Mouse (Mus musculus): ENCODE measurements around the gene Pxk. TPM values are rescaled to one million over a fixed set of nuclear protein-coding genes. Genes with fewer than 3 reads are reported as not detected.
"Not testable (repeated sequence)": the region's sequence is repeated elsewhere in the genome, so short reads cannot be mapped to it uniquely, and the experiment has no call there.

Pxk gene
- polyA plus RNA-seq, 1 experiment: 10.5 TPM

GRCm38 (mm10) chr14:8161777-8162176 lies 63.8 kb downstream of the Pxk start:
- peaks cover 25% of the 10 kb centered on the region for H3K36me3 ChIP-seq (ENCODE audit: control insufficient read depth, insufficient read depth)
- no peaks in the 10 kb centered on the region for H3K27me3 ChIP-seq (ENCODE audit: control insufficient read depth, insufficient read depth, insufficient read length)
- TF ChIP-seq MAX (IDR thresholded peaks at IDR 0.05; ENCODE audit: low read depth): no peak
- TF ChIP-seq USF1 (IDR thresholded peaks at IDR 0.05; ENCODE audit: low read depth): no peak
- TF ChIP-seq POLR2AphosphoS2 (IDR thresholded peaks at IDR 0.05; ENCODE audit: insufficient read length, low read depth): no peak
- no peak for TF ChIP-seq TCF12 (IDR thresholded peaks at IDR 0.05; ENCODE audit: insufficient read depth, poor library complexity, severe bottlenecking)
- TF ChIP-seq SRF (IDR thresholded peaks at IDR 0.05; ENCODE audit: control insufficient read depth, insufficient read length, low read depth): no peak
- TF ChIP-seq MYOG (IDR thresholded peaks at IDR 0.05; ENCODE audit: control insufficient read depth in 1 of 3, insufficient read depth in 1 of 3, insufficient read length in 2 of 3, low read depth in 2 of 3): no peak
- TF ChIP-seq POLR2A (IDR thresholded peaks at IDR 0.05; ENCODE audit: insufficient read length, low read depth): no peak
- no peak for TF ChIP-seq REST (IDR thresholded peaks at IDR 0.05; ENCODE audit: insufficient read depth, insufficient read length)
- TF ChIP-seq MYOD1 (IDR thresholded peaks at IDR 0.05; ENCODE audit: control insufficient read depth in 1 of 3, insufficient read length in 2 of 3, low read depth in 2 of 3): no peak
- TF ChIP-seq CEBPB (IDR thresholded peaks at IDR 0.05; ENCODE audit: insufficient read depth, poor library complexity, severe bottlenecking): no peak
- no peak for TF ChIP-seq TCF3 (IDR thresholded peaks at IDR 0.05; ENCODE audit: insufficient read length, low read depth)
- TF ChIP-seq E2F4 (IDR thresholded peaks at IDR 0.05; ENCODE audit: insufficient read depth): no peak
- no peak overlapping the region for H3ac ChIP-seq (ENCODE audit: control insufficient read depth, insufficient read length)
- no peak overlapping the region for H3K4me3 ChIP-seq
- no peak overlapping the region for H3K4me2 ChIP-seq (ENCODE audit: low read depth)
- H3K79me2 ChIP-seq (ENCODE audit: control insufficient read depth, insufficient read depth): no peaks in the 10 kb centered on the region

DNA sequence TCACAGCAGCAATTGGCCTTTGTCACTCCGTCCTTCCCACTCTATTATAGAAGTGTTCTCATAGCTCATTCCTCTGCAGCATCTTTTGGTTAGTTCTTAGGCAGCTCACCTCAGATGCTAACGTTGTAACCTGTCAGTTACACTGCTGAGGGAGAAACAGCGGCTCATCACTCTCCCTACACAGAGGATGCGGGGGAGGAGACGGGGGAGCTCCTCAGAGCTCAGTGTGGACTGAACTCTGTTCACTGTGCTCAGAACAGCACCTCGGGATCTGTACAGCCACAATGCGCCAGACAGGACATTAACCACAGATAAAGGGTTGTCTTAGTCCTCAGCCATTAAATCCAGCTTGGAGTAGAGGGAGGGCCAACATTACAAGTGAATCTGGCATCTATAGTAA lies 66.5 kb downstream of the Pxk start:
- Histone ChIP-seq H3K79me2 (ENCODE audit: control insufficient read depth, insufficient read depth) (no peaks in the 10 kb centered on the region), H3K4me2 (ENCODE audit: low read depth) (no peak overlapping the region), H3ac (ENCODE audit: control insufficient read depth, insufficient read length) (no peak overlapping the region), H3K4me3 (no peak overlapping the region), H3K27me3 (ENCODE audit: control insufficient read depth, insufficient read depth, insufficient read length) (no peaks in the 10 kb centered on the region), H3K36me3 (ENCODE audit: control insufficient read depth, insufficient read depth) (peaks cover 41% of the 10 kb centered on the region)
- no peak for TF ChIP-seq REST (IDR thresholded peaks at IDR 0.05; ENCODE audit: insufficient read depth, insufficient read length)
- TF ChIP-seq POLR2A (IDR thresholded peaks at IDR 0.05; ENCODE audit: insufficient read length, low read depth): no peak
- TF ChIP-seq POLR2AphosphoS2 (IDR thresholded peaks at IDR 0.05; ENCODE audit: insufficient read length, low read depth): no peak
- no peak for TF ChIP-seq MYOD1 (IDR thresholded peaks at IDR 0.05; ENCODE audit: control insufficient read depth in 1 of 3, insufficient read length in 2 of 3, low read depth in 2 of 3)
- no peak for TF ChIP-seq TCF3 (IDR thresholded peaks at IDR 0.05; ENCODE audit: insufficient read length, low read depth)
- TF ChIP-seq USF1 (IDR thresholded peaks at IDR 0.05; ENCODE audit: low read depth): no peak
- no peak for TF ChIP-seq CEBPB (IDR thresholded peaks at IDR 0.05; ENCODE audit: insufficient read depth, poor library complexity, severe bottlenecking)
- TF ChIP-seq MAX (IDR thresholded peaks at IDR 0.05; ENCODE audit: low read depth): no peak
- TF ChIP-seq MYOG (IDR thresholded peaks at IDR 0.05; ENCODE audit: control insufficient read depth in 1 of 3, insufficient read depth in 1 of 3, insufficient read length in 2 of 3, low read depth in 2 of 3): no peak
- TF ChIP-seq SRF (IDR thresholded peaks at IDR 0.05; ENCODE audit: control insufficient read depth, insufficient read length, low read depth): no peak
- no peak for TF ChIP-seq E2F4 (IDR thresholded peaks at IDR 0.05; ENCODE audit: insufficient read depth)
- TF ChIP-seq TCF12 (IDR thresholded peaks at IDR 0.05; ENCODE audit: insufficient read depth, poor library complexity, severe bottlenecking): no peak

- Histone ChIP-seq H3K79me2 (ENCODE audit: control insufficient read depth, insufficient read depth) (peaks cover 15% of the 10 kb centered on the region), H3K4me3 (peak within 1 kb of the TSS; percentile 82), H3ac (ENCODE audit: control insufficient read depth, insufficient read length) (peak within 1 kb of the TSS; percentile 26), H3K27me3 (ENCODE audit: control insufficient read depth, insufficient read depth, insufficient read length) (no peaks in the 10 kb centered on the region), H3K36me3 (ENCODE audit: control insufficient read depth, insufficient read depth) (peaks cover 15% of the 10 kb centered on the region), H3K4me2 (ENCODE audit: low read depth) (peak within 1 kb of the TSS; percentile 94)
- TF ChIP-seq SRF (IDR thresholded peaks at IDR 0.05; ENCODE audit: control insufficient read depth, insufficient read length, low read depth) (no peak), POLR2A (IDR thresholded peaks at IDR 0.05; ENCODE audit: insufficient read length, low read depth) (peak; percentile 67), POLR2AphosphoS2 (IDR thresholded peaks at IDR 0.05; ENCODE audit: insufficient read length, low read depth) (peak; percentile 87), TCF12 (IDR thresholded peaks at IDR 0.05; ENCODE audit: insufficient read depth, poor library complexity, severe bottlenecking) (no peak)
These were observed 74.7 kb downstream of the Pxk start, which contains the start of gene Pdhb for GRCm38 (mm10) chr14:8172507-8173410. Gene Pdhb, minus strand, starts transcription at chr14:8173025.

- peak overlapping the region; percentile 94 for H3K4me2 ChIP-seq (ENCODE audit: low read depth)
- H3K27me3 ChIP-seq (ENCODE audit: control insufficient read depth, insufficient read depth, insufficient read length); H3K36me3 ChIP-seq (ENCODE audit: control insufficient read depth, insufficient read depth); H3ac ChIP-seq (ENCODE audit: control insufficient read depth, insufficient read length): not testable (repeated sequence)
- peak overlapping the region; percentile 82 for H3K4me3 ChIP-seq
- peaks cover 15% of the 10 kb centered on the region for H3K79me2 ChIP-seq (ENCODE audit: control insufficient read depth, insufficient read depth)
These were observed 75.7 kb downstream of the Pxk start for GRCm38 (mm10) chr14:8173542-8174250.

DNA sequence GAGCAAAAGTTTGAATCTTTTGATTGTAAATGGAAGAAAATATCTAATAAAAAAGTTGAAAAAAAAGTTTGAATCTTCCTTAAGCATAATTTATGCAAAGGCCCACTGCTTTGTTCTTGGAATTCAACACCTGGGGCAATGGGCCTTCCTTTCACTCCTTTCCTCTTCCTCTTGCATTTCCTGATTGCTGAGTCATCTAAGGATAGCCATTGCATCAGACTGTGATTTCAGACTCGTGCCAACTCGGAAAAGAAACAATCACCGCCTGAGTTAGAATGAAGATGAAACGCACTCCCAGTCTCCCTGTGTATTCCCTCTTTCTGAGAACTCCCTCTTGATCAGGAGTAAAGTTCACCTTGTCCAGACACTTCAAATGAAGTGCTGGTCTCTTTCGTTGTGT lies 76.6 kb downstream of the Pxk start:
- H3ac ChIP-seq (ENCODE audit: control insufficient read depth, insufficient read length): no peak overlapping the region
- H3K4me2 ChIP-seq (ENCODE audit: low read depth): peak overlapping the region; percentile 55
- H3K36me3 ChIP-seq (ENCODE audit: control insufficient read depth, insufficient read depth): peaks cover 2% of the 10 kb centered on the region
- no peak for TF ChIP-seq REST (IDR thresholded peaks at IDR 0.05; ENCODE audit: insufficient read depth, insufficient read length)
- TF ChIP-seq CEBPB (IDR thresholded peaks at IDR 0.05; ENCODE audit: insufficient read depth, poor library complexity, severe bottlenecking): peak; percentile 68
- TF ChIP-seq MAX (IDR thresholded peaks at IDR 0.05; ENCODE audit: low read depth): no peak
- TF ChIP-seq TCF3 (IDR thresholded peaks at IDR 0.05; ENCODE audit: insufficient read length, low read depth): no peak
- no peak for TF ChIP-seq E2F4 (IDR thresholded peaks at IDR 0.05; ENCODE audit: insufficient read depth)
- TF ChIP-seq MYOD1 (IDR thresholded peaks at IDR 0.05; ENCODE audit: control insufficient read depth in 1 of 3, insufficient read length in 2 of 3, low read depth in 2 of 3): no peak
- no peaks in the 10 kb centered on the region for H3K27me3 ChIP-seq (ENCODE audit: control insufficient read depth, insufficient read depth, insufficient read length)
- no peak overlapping the region for H3K4me3 ChIP-seq
- peaks cover 15% of the 10 kb centered on the region for H3K79me2 ChIP-seq (ENCODE audit: control insufficient read depth, insufficient read depth)
